Mouse (Mus musculus): ENCODE data around the gene Cacng3. TPM values are rescaled to one million over a fixed set of nuclear protein-coding genes. Genes with fewer than 3 reads are reported as not detected.

Cacng3 gene
- polyA plus RNA-seq, 1 experiment from 2014 or later, result not detected

DNA sequence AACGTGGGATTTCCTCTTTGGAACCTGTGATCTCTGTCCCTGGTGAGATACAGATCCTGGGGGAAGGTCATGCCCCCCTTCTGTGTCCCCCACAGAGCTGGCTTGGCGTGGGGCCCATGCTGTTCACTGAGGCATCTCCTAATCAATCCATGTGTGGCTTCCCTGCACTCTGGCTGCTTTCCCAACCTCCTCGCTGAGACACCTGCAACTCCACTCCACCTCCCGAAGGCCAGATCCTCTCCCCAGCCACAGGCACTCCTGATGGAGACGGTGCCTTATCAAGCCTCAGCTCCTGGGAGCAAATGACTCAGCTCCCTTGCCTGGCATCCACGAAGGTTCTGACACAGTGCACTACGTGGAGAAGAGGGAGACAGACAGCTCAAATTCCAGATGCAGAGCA is 58.6 kb downstream of the Cacng3 start:
- H3K36me3 ChIP-seq, result no peaks in the 10 kb centered on the region
- WGBS, result 23% methylated on average over 7 of the region's 7 CpGs
- H3K27ac ChIP-seq, result no peak overlapping the region
- peaks cover 6% of the 10 kb centered on the region; the same call in 1 of the 2 replicates for H3K4me1 ChIP-seq
- H3K27me3 ChIP-seq (ENCODE audit: insufficient read depth, poor library complexity, severe bottlenecking), result no peaks in the 10 kb centered on the region
- no peaks in the 10 kb centered on the region for H3K9me3 ChIP-seq
- H3K4me3 ChIP-seq, result no peak overlapping the region
- DNase-seq (ENCODE audit: low spot score), result no peak

DNA sequence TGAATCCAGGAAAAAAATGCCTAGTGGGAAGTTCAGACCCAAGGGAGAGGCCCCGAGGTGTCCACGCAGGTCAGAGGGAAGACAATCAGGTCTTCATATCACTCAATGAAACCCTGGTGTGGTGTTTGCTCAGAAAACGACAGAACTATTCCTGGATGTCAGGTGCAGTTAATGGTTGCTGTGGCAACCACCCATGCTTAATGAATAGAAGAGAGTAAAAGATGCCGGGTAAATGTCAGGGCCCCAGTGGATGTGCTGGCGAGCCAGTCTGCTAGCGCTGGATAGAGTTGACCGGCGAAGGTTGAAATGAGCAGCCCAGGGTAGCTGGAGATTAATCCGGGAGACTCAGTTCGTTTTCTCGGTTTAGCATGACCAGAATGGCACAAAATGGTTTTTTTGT is 65.0 kb downstream of the Cacng3 start:
- H3K27ac ChIP-seq, result no peak overlapping the region
- no peaks in the 10 kb centered on the region for H3K4me1 ChIP-seq
- no peaks in the 10 kb centered on the region for H3K9me3 ChIP-seq
- no peaks in the 10 kb centered on the region for H3K36me3 ChIP-seq
- no peaks in the 10 kb centered on the region for H3K27me3 ChIP-seq (ENCODE audit: insufficient read depth, poor library complexity, severe bottlenecking)
- H3K4me3 ChIP-seq, result no peak overlapping the region
- DNase-seq (ENCODE audit: low spot score), result no peak
- 79% methylated on average over 11 of the region's 11 CpGs for WGBS

DNA sequence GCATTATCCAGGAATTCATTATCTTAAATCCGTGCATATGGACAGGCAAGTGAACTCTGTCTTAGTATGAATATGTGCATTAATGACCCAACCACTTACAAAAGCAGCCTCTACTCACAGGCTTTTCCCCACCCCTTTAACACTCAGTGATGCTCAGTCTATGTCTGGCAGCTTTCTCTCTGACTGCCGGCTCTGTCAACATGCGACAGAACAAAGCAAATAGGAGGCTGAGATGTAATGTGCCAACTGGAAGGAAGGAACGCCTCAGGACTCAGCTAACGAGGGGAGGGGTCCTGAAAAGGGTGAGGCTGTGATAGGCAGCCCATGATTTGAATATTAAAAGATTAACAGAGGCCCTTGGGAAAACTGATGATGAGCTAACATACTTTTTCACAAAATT is 68.2 kb downstream of the Cacng3 start:
- no peaks in the 10 kb centered on the region for H3K36me3 ChIP-seq
- H3K27me3 ChIP-seq (ENCODE audit: insufficient read depth, poor library complexity, severe bottlenecking), result no peaks in the 10 kb centered on the region
- H3K9me3 ChIP-seq, result no peaks in the 10 kb centered on the region
- DNase-seq (ENCODE audit: low spot score), result no peak
- no peaks in the 10 kb centered on the region for H3K4me1 ChIP-seq
- no peak overlapping the region for H3K4me3 ChIP-seq
- WGBS, result 57% methylated on average over 5 of the region's 5 CpGs
- H3K27ac ChIP-seq, result no peak overlapping the region

DNA sequence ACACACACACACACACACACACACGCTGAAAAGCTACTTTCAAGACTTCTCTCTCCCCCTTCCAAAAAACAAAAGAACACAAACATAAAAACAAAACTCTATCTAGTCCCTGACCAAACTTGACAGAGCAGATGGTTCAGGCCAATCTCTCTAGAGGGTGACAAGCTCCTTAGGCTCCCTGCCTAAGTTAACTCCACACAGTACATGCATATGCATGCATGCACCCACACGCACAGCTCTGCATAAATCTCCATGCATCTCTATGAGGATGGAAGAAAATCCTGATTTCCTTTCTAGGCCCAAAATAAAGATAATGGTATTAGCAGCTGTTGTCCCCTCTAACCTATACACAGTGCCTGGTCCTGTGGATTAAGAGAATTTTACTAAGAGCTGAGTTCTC is 70.4 kb downstream of the Cacng3 start:
- no peaks in the 10 kb centered on the region for H3K36me3 ChIP-seq
- H3K4me1 ChIP-seq, result no peaks in the 10 kb centered on the region
- no peaks in the 10 kb centered on the region for H3K9me3 ChIP-seq
- no peak overlapping the region for H3K27ac ChIP-seq
- no peaks in the 10 kb centered on the region for H3K27me3 ChIP-seq (ENCODE audit: insufficient read depth, poor library complexity, severe bottlenecking)
- no peak overlapping the region for H3K4me3 ChIP-seq
- 83% methylated on average over 2 of the region's 2 CpGs for WGBS
- DNase-seq (ENCODE audit: low spot score), result no peak

DNA sequence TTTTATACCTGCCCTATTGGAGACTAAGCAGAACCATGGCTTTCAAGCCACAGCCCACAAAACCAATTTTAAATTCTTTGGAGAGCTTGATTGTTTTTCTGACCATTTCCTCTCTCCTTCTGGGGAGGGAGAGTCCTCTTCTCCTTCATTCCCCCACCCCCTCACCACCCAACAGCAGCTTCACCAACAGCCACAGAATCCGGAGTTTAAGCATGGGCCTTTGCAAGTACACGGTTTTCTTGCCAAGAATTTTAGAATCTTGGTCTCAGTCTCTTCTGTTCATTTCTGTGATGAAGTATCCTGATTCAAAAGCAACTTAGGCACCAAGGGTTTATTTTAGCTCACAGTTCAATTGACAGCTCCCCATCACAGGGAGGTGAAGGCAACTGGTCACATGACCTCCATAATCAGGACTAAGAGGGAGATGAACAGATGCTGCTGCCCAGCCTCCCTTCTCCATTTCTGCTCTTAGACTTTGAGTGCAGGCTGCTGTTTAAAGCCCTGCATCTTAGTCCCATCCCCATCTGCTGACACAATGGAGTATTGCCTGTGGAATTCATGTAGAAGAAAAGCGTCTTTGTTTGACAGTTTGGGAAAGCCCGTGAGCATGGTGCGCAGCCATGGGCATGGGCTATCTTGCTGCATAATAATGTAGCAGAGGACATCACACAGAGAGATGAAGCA is 85.8 kb downstream of the Cacng3 start:
- 0 out of 2 replicates have a peak, but pooled peaks cover 5% of the 10 kb centered on the region for H3K4me1 ChIP-seq
- no peaks in the 10 kb centered on the region for H3K9me3 ChIP-seq
- DNase-seq (ENCODE audit: low spot score), result no peak
- H3K27ac ChIP-seq, result no peak overlapping the region
- no peak overlapping the region for H3K4me3 ChIP-seq
- H3K36me3 ChIP-seq, result no peaks in the 10 kb centered on the region
- H3K27me3 ChIP-seq (ENCODE audit: insufficient read depth, poor library complexity, severe bottlenecking), result no peaks in the 10 kb centered on the region
- 77% methylated on average over 5 of the region's 5 CpGs for WGBS

DNA sequence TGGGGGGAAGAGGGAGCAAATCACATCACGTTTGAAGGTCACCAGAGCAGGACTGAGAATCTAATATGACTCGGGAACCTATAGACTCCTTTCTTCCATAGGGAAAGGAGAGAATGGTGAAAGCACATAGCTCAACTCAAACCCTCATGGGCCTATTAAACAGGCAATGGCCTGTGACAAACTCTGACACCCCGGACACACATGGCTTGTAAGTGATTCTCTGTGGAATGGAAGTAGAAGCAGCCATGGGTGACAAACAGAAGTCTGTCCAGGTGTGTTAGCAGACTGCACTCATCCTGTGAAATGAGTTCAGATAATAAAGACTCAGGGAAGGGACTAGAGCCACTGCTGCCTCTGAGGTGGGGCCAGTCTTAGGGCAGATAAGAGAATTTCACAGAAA is 88.4 kb downstream of the Cacng3 start:
- DNase-seq (ENCODE audit: low spot score), result no peak
- Histone ChIP-seq H3K27me3 (ENCODE audit: insufficient read depth, poor library complexity, severe bottlenecking) (no peaks in the 10 kb centered on the region), H3K27ac (no peak overlapping the region), H3K9me3 (peaks cover 15% of the 10 kb centered on the region; the same call in 1 of the 2 replicates), H3K4me1 (no peaks in the 10 kb centered on the region), H3K36me3 (no peaks in the 10 kb centered on the region), H3K4me3 (no peak overlapping the region)
- WGBS, result 77% methylated on average over 3 of the region's 3 CpGs

DNA sequence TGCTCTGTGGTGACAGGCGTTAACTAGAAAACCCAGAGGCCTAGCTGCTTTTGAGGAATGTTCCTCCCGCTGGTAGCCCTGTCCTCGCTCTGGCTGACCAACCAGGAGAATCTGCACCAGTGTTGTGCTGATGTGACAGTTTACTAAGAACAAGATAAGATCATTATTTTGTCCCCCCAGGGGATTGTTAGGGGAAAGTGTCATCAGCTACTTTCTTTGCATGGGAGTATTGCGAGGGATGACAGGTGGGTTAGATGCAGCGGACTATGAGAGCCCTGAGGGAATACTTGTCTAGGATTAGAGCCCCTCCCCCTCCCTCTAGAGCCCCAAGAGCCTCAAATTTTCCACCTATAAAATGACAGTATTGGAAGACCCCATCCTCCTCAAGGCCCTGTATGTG is 94.2 kb downstream of the Cacng3 start:
- Histone ChIP-seq H3K4me1 (no peaks in the 10 kb centered on the region), H3K4me3 (no peak overlapping the region), H3K27me3 (ENCODE audit: insufficient read depth, poor library complexity, severe bottlenecking) (no peaks in the 10 kb centered on the region), H3K27ac (no peak overlapping the region), H3K36me3 (no peaks in the 10 kb centered on the region), H3K9me3 (peaks cover 15% of the 10 kb centered on the region; the same call in 1 of the 2 replicates)
- 68% methylated on average over 5 of the region's 5 CpGs for WGBS
- DNase-seq (ENCODE audit: low spot score), result no peak

DNA sequence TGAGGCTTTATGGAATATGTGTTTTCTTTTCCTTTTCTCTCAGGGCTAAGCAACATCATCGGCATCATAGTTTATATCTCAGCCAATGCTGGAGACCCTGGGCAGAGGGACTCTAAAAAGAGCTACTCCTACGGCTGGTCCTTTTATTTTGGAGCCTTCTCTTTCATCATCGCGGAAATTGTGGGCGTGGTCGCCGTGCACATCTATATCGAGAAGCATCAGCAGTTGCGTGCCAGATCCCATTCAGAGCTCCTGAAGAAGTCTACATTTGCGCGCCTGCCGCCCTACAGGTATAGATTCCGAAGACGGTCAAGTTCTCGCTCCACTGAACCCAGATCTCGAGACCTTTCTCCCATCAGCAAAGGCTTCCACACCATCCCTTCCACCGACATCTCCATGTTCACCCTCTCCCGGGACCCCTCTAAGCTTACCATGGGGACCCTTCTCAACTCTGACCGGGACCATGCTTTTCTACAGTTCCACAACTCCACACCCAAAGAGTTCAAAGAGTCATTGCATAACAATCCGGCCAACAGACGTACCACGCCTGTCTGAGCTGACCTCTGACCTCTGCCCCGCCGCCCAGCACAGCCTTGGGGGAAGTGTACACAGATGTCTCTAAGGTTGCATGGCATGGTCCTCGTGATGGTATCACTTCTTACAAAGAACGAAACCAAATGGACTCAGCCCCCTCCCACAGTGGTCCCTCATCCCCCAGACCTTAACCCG is 98.2 kb downstream of the Cacng3 start:
- H3K9me3 ChIP-seq, result no peaks in the 10 kb centered on the region
- 87% methylated on average over 27 of the region's 27 CpGs for WGBS
- no peaks in the 10 kb centered on the region for H3K27me3 ChIP-seq (ENCODE audit: insufficient read depth, poor library complexity, severe bottlenecking)
- DNase-seq (ENCODE audit: low spot score), result no peak
- no peaks in the 10 kb centered on the region for H3K36me3 ChIP-seq
- no peaks in the 10 kb centered on the region for H3K4me1 ChIP-seq
- H3K4me3 ChIP-seq, result no peak overlapping the region
- H3K27ac ChIP-seq, result no peak overlapping the region

DNA sequence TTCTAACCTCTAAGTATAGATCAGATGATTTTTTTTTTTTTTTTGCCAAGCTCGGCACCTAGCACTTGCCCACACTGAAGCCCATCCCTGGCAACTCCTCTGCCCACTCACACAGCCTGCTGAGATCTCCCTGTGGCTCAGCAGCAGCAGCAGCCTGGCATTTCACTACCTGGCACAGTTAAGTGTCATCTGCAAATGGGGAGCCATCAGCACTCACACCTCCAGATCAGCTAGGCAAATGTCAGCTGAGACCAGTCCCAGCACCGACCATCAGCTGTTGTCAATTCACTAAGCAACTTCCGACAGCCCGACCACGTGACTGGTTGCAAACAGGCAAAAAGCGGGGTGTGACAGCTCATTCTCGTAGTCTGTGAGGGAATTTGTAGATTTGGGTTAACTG is 109.3 kb downstream of the Cacng3 start:
- 64% methylated on average over 7 of the region's 7 CpGs for WGBS
- no peak for DNase-seq (ENCODE audit: low spot score)
- Histone ChIP-seq H3K4me1 (no peaks in the 10 kb centered on the region), H3K4me3 (no peak overlapping the region), H3K36me3 (no peaks in the 10 kb centered on the region), H3K27ac (no peak overlapping the region), H3K27me3 (ENCODE audit: insufficient read depth, poor library complexity, severe bottlenecking) (no peaks in the 10 kb centered on the region), H3K9me3 (no peaks in the 10 kb centered on the region)

DNA sequence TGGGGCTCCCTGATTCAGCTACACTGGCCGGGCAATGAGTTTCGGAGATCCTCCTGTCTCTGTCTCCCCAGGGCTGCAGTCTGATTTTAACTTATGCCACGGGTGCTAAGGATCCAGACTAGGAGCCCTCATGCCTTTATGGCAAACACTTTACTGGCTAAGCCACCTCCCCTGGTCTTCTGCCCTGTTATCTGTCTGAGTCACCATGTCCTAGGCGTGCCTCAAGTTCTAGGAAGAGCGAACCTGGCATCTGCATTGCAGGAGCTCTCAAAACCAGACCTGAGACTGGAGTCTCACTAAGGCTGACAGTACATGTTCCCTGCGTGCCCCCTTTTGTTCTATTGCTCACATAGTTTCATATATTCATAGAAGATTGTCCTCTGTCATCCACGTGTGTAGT is 119.6 kb downstream of the Cacng3 start:
- H3K27me3 ChIP-seq (ENCODE audit: insufficient read depth, poor library complexity, severe bottlenecking), result no peaks in the 10 kb centered on the region
- no peak overlapping the region for H3K4me3 ChIP-seq
- no peak for DNase-seq (ENCODE audit: low spot score)
- no peaks in the 10 kb centered on the region for H3K9me3 ChIP-seq
- no peaks in the 10 kb centered on the region for H3K36me3 ChIP-seq
- H3K27ac ChIP-seq, result no peak overlapping the region
- no peaks in the 10 kb centered on the region for H3K4me1 ChIP-seq
- 82% methylated on average over 7 of the region's 7 CpGs for WGBS

DNA sequence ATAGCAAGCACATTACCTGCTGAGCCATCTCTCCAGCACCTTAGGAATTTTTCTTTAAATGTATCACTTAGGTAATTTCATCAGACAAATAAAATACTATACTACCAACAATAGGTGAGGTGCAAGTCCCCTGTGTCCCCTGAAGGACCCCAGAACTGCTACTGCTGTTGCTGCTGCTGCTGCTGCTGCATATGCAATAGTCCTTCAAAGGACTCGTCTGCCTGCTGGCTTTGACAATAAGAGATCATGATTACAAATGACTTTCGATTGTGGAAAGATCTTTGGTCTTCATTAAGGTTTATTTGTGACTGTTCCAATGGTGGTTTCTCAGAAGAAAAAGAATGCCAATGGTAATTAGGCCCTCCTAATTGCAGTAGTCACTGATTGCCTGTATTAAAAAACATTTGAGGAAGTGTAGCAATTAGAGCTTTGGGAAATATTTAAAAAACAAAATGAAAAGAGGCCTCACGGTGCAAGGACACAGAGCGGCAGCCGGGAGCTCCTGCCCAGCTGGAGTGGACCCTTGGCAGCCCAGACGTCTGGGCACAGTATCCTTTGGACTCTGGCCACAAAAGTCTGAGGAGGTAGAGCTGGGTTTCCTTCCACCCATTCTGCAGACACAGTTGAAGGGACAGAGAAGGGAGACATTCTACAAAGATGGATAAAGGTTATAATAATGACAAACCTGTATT is 123.5 kb downstream of the Cacng3 start:
- WGBS, result 65% methylated on average over 6 of the region's 6 CpGs
- no peaks in the 10 kb centered on the region for H3K36me3 ChIP-seq
- H3K9me3 ChIP-seq, result no peaks in the 10 kb centered on the region
- no peak overlapping the region for H3K27ac ChIP-seq
- H3K4me1 ChIP-seq, result no peaks in the 10 kb centered on the region
- no peak for DNase-seq (ENCODE audit: low spot score)
- H3K4me3 ChIP-seq, result no peak overlapping the region
- no peaks in the 10 kb centered on the region for H3K27me3 ChIP-seq (ENCODE audit: insufficient read depth, poor library complexity, severe bottlenecking)

DNA sequence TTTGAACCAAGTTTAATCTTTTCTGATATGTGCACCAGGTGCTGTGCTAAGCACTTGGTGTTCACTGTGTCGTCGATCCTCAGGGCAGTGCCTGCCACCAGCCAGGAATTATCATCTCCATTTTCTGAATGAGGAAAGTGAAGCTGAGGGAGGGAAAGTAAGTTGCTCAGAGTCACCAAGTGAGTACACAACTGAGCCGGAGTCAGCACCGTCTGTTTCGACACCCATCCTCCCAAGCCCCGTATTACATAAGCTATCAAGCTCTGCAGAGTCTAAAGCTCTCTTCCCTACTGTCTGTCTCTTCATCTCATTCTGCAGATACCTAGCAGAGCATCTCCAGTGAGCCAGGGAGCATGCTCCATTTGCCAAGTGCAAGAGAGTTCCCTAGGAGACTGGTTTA is 124.8 kb downstream of the Cacng3 start:
- Histone ChIP-seq H3K36me3 (no peaks in the 10 kb centered on the region), H3K27me3 (ENCODE audit: insufficient read depth, poor library complexity, severe bottlenecking) (no peaks in the 10 kb centered on the region), H3K4me1 (no peaks in the 10 kb centered on the region), H3K4me3 (no peak overlapping the region), H3K27ac (no peak overlapping the region), H3K9me3 (no peaks in the 10 kb centered on the region)
- 83% methylated on average over 6 of the region's 6 CpGs for WGBS
- no peak for DNase-seq (ENCODE audit: low spot score)

DNA sequence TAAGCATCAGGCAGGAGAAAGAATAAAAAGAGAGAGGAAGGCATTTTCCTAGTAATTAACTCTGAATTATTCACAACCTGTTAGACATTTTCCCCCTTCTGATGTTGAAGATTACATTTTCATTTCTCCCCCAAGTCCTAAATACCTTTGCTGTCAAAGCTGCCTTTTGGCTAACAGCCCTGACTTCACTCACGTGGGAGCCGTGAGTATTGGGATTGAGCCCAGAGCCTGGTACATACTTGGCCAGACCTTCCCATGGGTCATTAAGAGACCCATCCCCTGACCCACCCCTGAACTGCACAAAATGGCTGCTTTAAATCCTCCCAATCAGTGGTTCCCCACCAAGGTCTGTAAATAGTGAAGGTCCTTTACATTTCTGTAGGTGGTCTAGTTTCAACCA is 130.5 kb downstream of the Cacng3 start:
- no peaks in the 10 kb centered on the region for H3K4me1 ChIP-seq
- no peaks in the 10 kb centered on the region for H3K27me3 ChIP-seq (ENCODE audit: insufficient read depth, poor library complexity, severe bottlenecking)
- H3K27ac ChIP-seq, result no peak overlapping the region
- H3K9me3 ChIP-seq, result no peaks in the 10 kb centered on the region
- no peaks in the 10 kb centered on the region for H3K36me3 ChIP-seq
- DNase-seq (ENCODE audit: low spot score), result no peak
- WGBS, result 79% methylated on average over 2 of the region's 2 CpGs
- H3K4me3 ChIP-seq, result no peak overlapping the region

Measured in heart, embryonic 10.5 days (tissue).